Mouse (Mus musculus) cerebellum, postnatal 4 days (tissue): ENCODE results near the gene Tbck.

Experiments used
- DNase-seq, 2 experiments: peaks; one replicate each; pipeline ENCODE4 v3.0.0; 2022; ENCODE audit warnings: low spot score in 2 of 2, mixed read lengths in 1 of 2

Gene Tbck

DNA sequence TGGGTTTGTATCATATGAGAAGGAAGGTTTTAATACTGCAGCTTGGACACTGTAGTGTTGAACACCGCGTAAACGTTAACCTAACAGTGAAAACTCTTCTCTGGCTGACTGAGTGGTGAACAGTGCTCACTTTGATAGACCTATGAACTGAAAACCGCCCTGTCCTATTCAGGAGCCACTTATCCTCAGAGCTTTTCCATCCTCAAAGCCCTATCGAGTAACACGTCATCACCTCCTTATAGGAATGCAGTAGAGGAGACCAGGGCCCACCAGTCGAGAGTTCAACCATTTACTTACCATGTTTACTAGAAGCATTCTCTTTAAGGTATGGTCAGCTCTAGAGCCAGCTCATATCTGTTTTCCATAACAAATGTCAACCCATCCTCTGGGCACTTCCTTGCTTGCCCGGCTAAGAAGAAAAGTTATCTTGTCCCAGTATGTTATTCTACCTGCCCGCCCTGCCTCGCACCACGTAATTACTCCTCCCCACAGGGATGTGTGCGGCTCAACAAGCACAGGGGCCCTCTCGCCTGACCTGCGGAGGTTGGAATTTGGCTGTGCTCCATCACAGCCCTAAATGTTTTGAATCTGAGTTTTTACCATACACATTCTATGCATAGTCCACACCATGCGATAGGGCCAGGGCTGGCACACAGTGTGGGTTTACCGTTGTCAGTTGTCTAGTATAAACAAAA, 147.4 kb downstream of the Tbck start:
- DNase-seq: no peak

DNA sequence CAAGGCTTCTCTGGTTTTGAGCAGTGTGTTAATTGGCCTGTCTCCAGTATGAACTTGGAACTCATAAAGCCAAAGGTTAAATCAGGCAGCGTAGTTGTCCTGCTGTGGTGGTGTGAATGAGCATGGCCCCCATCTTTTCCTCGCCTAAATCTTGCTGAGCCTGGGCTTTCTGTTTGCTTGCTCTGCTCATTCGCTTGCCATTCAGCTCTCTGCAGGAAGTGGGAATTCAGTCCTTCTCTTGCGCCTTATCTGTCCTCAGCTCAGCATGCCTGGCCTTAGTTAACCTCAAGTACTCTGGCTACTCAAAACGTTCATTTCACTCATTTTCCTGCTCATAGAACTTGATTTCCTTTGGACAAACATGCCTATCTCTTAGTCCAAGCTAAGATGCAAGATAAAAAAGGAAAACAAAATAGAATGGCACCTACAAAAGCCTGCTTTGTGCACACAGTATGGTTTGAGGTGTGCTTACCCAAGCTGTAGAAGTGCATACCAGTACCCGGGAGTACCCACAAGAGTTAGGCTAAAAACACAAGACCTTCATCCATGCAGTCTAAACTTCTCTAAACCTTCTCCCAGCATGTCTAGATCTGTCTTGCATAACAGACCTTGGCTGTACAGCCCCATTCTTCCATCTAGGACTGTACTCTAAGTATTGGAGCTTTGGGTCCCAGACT, 151.3 kb downstream of the Tbck start:
- DNase-seq: no peak

DNA sequence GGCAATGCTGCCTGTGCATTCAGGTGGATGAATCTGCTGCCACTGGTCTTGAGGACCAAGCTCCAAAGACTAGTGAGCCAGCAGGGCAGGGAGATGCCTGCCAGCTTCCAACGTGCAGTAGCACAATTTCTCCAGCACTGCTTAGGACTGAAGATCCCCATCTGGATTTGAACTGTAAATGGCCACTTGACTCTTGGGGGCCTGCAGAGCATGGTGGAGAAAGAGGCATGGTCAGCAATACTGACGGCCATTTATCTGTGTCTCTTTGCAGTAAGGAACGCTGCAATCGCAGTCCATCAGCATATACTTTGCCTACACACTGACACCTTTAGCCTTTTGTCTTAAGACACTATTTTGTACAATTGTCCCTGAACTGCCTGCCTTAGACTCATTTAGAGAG, 153.2 kb downstream of the Tbck start:
- DNase-seq: no peak

DNA sequence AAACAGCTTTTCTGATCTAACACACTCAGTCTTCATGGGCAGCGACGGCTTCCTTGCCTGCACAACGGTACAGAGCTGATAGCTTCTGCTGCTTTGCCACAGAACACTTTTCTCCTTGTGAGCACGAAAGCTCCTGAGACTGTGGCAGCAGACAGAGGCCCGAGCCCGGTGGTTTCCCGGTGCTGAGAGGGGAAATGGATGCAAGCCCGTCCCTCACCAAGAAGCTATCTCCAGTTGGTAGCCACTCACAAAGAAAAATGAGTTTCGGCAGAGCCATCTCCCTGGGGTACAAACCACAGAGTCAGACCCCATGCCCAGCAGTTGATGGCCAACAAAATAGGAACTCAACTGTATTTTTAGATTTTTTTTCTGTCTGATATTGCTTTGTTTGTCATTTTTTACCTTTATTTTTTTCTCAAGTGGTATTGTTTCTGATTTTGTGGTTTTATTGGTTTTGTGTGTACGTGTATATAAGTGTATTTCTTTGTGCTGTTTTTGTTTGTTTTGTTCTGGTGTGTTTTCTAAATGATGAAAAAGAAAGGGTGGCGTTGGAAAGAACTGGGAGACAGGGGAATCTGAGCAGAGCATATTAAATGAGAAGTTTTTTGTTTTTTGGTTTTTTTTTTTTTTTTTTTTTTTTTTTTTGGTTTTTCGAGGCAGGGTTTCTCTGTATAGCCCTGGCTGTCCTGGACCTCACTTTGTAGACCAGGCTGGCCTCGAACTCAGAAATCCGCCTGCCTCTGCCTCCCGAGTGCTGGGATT, 154.9 kb downstream of the Tbck start:
- no peak for DNase-seq

DNA sequence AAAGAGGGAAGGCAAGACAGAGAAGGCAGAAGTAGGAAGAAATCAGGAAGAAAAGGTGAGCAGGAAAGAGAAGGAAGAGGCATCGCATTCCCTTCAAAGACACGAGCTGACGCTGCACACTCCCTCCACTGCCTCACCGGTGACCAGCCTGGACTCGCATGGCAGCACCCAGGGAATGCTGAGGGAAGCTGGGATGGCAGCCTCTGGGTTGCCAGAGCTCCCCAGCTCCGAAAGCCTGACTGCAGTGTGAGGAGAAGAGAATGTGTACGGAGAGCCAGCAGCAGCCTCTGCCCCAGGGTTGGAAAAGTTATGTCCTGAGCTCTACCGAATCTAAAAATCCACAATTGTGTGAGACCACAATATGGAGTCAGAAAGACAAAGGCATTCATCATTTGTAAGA, 155.6 kb downstream of the Tbck start:
- DNase-seq: no peak

DNA sequence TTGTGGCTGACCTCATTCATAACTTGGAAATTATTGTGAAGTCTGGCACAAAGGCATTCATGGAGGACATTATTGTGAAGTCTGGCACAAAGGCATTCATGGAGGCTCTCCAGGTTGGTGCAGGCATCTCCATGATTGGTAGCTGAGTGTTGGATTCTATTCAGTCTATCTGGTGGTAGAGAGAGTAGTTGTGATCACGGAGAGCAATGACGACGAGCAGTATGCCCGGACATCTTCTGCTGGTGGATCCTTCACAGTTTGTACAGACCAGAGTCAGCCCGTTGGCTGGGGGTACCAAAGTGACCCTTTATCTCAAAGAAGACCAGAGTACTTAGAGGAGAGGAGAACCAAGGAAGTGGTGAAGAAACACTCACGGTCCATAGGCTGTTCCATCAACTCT, 158.7 kb downstream of the Tbck start:
- no peak for DNase-seq

DNA sequence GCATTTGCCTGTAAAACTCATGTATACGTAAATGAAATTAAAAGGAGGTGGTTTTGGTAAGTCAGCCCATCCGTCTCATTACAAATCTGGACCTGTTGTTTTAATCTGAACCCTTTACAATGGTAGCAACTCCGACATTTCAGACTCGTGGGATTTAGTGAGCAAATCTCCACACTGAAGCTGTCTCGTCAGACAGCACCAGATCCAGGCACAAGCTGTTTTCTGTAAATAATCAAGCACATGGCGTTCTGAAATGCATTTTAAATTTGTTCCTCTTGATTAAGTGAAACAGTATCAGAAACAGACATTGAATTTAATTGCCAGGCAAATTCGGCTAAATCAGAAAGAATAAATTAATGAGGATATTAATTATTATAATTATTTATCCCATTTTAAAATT, 165.7 kb downstream of the Tbck start:
- no peak for DNase-seq

DNA sequence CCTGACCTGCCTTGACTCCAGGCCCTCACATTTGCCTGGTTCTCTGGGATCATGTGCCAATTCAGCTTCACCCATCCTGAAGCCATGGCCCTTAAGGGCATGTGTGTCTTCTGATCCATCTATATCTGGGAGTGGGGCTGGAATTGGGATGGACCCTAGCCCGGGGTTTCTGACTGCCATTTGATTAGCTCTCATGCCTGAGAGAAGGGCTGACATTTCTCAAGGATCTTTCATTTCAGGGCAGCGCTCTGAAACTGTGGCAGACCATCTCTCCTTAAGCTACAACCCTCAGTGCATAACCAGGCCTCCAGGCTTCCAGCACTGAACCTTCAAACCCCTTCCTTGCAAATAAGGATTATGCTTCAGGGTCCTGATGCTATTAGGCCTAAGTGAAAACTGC, 166.5 kb downstream of the Tbck start:
- DNase-seq: no peak

DNA sequence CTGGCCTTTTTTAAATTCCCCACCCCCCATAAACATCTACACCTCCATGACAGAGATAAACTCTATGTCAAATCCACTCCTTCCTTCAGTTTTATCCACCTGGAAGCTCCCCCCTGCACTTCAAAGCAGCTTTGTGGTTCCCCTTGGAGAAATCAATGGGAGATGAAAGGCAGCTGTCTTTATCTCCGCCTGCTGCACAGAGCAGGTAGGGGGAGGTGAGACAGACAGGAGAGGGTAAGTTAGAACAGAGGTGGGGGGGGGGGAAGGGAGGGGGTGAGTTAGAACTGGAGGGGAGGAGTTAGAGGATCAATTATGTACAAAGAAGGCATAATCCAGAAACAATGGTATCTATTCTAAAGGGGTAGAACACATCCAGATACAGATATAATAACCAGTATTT, 167.5 kb downstream of the Tbck start:
- no peak for DNase-seq

DNA sequence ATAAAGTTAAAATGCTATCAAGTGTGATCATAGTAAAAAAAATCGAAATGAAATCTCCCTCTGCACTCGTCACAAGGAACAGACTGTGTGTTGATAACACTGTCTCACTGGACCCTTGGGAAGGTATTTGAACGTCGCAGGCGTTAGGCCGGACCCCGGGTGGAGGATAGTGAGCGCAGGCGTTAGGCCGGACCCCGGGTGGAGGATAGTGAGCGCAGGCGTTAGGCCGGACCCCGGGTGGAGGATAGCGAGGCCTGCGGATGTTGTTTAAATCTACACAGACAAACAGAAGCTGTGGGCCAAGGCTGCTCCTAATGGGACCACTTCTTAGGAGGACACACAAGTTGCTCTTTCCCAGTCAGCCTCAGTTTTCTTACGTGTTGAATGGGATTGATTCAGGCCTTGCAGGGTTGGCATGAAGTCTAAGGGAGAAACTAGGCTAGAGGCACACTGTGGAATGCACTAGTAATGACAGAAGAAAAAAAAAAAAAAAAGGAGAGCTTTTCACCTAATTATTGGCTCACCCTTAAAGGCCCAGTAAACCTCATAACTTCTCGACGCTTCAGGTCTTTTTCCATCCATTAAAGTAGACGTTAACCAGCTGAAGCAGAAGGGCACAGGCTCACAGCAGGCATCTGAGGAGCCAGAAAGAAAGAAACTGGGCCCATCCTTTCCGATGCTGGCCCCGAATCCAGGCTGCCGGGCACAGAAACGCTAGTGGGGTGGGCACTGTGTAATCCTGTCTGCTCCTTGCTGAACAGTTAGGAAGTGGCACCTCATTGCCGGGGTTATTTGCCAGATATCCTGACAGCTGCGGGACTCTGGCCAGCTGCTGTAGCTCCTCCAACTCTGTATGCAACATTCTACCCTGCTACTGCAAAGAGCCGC, 168.1 kb downstream of the Tbck start:
- DNase-seq: no peak

DNA sequence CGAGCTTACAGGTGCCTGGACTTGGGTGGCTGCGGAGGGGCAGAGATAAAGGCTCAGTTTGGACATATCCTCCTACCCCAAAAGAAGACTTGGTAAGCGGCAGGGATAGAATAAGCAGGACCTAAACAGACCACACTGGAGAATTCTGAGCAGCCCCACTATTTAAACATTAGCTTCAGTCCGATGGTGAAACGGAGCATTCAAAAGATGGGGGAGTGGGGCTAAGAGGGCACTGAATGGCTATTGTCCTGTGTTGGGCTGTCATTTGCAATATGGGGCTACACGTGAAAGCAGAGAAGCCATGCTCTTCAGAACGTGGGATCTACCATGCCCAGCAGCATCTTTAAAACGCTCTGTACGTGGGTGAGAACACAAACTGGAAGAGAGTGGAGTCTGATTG, 170.3 kb downstream of the Tbck start:
- DNase-seq: no peak

DNA sequence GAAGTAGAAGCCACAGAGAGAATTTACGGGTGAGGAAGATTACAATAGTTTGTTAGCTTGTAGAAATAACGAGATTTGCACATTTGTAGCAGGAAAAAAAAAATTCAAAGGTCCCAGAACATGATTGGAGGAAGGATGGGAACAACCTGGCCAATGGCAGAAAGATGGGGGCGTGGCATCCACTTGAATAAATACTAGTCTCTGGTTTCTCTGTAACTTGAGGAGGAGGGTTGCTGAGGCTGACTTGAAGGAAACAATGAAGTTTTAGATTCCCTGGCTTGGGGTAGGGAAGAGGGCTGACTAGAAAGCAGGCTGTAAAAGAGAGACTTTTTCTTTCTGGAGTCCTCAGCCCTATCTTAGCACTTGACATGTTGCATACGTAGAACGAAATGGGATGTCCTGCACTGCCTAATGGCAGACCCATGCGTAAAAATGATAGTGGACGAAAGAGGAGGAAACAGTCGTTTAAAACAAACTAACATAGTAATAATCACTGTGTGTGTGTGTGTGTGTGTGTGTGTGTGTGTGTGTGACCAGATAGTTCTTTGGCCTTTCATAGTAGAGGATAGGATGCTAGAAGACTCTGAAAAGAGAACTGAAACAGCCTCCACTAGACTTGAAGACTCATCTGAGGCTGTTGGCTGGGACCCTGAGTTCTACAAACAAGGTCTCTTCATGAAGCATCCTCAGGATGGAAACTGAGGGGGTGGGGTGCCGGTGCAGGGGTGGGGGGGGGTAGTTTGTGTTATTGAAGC, 171.7 kb downstream of the Tbck start:
- DNase-seq: no peak

DNA sequence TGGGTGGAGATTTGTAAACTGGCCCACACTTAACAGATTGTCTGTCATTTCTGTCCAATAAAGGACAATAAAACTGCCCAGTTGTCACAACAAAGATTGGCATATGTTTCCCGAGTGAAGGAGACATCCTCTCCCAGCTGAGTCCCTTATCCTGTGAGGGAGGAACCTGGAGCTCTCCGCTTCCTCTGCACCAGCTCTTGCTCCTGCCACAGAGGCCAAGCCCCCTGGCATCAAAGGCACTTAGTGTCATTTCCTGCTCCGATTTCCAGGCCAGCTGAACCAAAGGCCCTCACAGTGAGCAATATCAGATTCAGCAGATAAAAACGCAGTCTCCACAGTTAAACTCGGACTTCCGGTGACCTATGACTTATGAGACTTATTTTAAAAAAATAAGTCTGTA, 172.7 kb downstream of the Tbck start:
- no peak for DNase-seq

DNA sequence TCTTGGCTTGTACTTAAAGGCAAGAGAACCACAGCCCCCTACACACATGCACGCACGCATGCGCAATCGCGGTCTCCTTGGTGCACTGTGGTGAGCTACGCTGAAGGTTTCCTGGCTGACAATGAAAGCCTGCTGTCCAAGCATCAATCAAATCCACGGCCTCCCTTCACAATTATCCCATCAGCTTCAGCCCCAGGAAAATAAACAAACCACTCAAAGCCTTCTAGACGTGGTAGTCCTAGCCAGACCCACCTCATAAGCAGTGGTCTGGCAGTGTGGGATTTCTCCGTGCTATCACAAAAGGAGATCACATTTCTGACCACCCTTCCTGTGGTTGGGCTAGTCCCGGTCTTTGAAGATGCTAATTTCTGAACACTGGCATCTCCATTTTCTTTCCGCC, 174.9 kb downstream of the Tbck start:
- DNase-seq: no peak

DNA sequence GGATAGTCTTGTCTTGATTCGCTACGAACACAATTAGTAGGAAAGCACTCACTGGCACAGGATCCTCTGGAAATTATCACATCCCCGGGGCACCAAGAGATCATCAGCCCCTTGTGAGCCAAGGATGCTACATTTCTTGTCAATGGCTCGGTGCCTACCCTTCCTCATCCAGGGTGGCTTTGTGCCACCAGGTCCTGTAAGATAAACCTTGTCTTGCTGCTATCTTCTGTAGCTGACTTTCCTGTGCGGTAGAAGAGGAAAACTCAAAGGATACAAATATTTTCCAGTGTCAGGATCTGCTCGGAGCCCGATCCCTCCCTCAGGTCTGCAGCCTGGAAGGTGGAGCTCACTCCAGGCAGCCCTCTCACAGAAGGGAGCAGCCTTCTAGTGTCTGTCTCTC, 175.6 kb downstream of the Tbck start:
- DNase-seq: no peak

DNA sequence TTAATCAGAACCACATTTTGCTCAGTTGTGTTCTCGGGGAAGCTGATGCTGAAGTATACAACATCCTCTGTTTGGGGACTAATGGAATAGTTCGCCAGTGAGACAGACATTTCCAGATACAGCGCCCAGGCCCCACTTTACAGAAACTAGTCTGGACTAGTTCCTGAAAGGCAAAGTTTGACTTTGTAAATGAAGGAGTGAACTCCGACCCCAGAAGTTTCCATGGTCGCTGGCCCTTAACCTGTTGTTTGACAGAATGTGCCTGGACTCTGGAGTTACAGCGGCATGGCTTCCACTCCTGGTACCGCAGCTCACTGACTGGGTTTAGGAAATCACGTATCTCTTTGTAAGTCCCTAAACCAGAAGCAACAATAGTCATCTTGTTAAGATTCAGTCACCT, 176.9 kb downstream of the Tbck start:
- no peak for DNase-seq

DNA sequence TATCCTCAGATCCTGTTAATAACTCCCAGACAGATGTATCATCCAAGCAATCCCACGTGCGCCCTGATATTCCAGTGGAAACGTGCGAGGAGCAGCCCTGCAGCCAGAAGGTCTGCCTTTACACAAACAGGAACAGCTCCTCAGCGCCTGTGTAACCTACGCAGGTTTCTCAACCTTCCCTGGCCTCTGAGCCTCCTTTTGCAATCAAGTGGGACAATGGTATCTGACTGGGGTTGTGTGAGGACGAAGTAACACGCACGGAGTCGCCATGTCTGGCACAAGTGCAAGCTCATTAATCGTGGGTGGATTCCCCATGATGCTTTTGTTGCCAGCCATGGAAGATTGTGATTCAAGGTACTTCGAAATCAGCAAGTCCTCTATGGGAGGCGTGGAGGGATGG, 179.9 kb downstream of the Tbck start:
- DNase-seq: no peak

DNA sequence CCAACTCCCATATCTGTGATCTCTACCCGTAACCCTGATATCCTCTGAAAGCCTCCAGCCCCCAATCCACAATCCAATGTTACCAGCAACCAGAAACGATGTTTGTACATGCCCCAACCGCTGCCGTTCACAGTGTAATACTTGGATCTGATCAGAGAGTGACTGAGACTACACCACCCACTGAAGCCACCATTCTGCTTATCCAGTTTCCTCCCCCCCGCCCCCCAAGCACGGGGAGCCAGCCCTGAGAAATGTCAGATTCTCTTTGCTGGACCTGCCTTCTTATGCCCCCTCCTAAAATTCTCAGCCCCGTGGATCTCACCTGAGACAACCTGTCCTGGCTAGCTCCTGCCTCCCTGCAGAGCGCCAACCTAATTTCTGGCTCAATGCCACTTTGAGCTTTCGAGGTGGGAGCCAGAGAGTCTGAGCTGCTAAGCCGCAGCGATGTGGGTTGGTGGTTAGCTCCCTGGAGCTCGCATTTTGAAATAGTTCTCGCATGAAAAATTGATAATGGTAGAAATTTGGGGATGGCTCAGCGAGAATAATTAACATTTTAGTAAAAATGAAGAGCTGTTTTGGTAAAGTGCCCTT, 180.5 kb downstream of the Tbck start:
- no peak for DNase-seq

DNA sequence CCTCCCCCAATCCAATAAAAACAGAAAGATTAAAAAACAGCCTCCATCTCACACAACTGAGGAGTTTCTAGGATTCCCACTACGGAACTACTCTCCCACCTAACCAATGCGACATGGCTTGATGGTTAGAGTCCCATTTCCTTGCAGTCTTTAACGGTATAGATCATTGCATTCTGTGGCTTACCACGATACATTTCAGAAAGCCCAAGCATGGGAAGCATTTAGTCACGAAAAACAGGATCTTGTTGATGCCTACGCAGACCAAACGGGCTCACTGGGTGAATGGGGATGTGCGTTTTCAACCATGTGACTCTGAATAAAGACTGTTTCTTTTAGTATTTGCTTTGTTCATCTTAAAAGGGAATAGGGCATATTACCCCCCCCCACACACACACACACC, 181.0 kb downstream of the Tbck start:
- DNase-seq: no peak

DNA sequence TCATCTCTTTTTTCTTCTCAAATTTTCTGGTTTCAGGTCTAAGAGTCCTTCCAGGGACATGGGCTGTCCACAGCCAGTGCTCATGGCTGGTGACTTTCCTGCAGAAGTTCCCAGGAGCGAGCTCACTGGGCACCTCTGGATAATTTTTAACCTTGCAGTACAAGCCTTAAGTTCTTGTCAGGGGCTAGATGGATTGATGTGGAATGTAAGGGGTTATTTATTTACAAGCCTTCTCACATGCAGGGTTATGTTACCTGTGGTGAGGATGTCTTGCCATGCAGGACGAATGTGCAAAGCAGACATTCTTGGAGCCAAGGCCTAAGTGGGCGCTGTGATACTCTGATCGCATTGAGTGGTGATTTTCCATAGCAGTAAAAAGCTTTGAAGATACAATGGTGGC, 181.7 kb downstream of the Tbck start:
- no peak for DNase-seq

DNA sequence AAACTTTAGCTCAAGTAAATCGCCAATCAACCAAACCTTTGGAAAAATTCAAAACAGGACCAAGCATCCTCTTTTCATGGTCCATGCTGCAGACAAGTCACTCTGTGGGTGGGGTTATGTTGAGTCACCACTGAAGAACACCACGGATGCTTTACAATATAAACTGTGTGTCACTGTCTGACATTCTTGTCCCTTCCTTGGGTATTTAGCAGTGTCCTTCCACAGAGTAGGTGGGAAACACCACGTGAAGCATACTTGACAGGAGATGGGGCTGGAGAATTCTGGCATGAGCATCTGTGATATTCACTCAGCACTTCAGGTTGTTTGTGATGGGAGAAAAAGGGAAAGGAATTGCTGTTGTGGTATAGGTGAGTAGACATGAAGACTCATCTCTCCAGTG, 183.0 kb downstream of the Tbck start:
- no peak for DNase-seq
